Mouse (Mus musculus) megakaryocyte-erythroid progenitor cell, adult 5-6 weeks (primary cell): Measurements from ENCODE around the gene Srsf9. TPM values are rescaled to one million over a fixed set of nuclear protein-coding genes. Genes with fewer than 3 reads are reported as not detected.
"Not testable (repeated sequence)": the region's sequence is repeated elsewhere in the genome, so short reads cannot be mapped to it uniquely, and the experiment has no call there.

ENCODE experiments used
- ATAC-seq: replicated peaks from 2 replicates; pipeline ENCODE4 v1.8.0; 2016; ENCODE audit warnings: mild to moderate bottlenecking, inconsistent platforms; ENCODE audit not compliant: severe bottlenecking, poor library complexity, low FRiP score, low TSS enrichment
- total RNA-seq, 2 experiments: library from RNA; stranded (forward) in 1 of 2; stranded (reverse) in 1 of 2; fragments of 200-1000, 215-1000 nt in 1 of 2; fragments of >200 nt in 1 of 2; fragmentation: Nextera tagmentation in 1 of 2; gene quantifications; 2 replicates each; pipeline ENCODE4 v1.2.3; 2014 to 2017

Gene Srsf9
- total RNA-seq (2014; fragmentation: Nextera tagmentation) (74.7 and 96.0 TPM in 2 replicates), total RNA-seq (2017) (61.6 and 108 TPM in 2 replicates)

- peak; percentile 76 for ATAC-seq
Observed at GRCm38 (mm10) chr5:115326875-115327609, at the start of gene Srsf9. Srsf9 (plus strand) TSS chr5:115327177.

GRCm38 (mm10) chr5:115278053-115278452 is 48.9 kb upstream of the Srsf9 start:
- ATAC-seq = no peak

GRCm38 (mm10) chr5:115278785-115279184 is 48.2 kb upstream of the Srsf9 start:
- ATAC-seq = no peak

- ATAC-seq = peak; percentile 77
Observed at GRCm38 (mm10) chr5:115279226-115280049, 47.5 kb upstream of the Srsf9 start, which contains the start of gene Coq5. Coq5 (plus strand) TSS chr5:115279666.

GRCm38 (mm10) chr5:115280050-115280687 is 46.8 kb upstream of the Srsf9 start:
- 0 out of 2 replicates have a peak, but pooled peaks have one; percentile 20 for ATAC-seq

- 0 out of 2 replicates have a peak, but pooled peaks have one; percentile 50 for ATAC-seq
Observed at GRCm38 (mm10) chr5:115284735-115285134, 42.2 kb upstream of the Srsf9 start.

GRCm38 (mm10) chr5:115294173-115294572 is 32.8 kb upstream of the Srsf9 start:
- ATAC-seq = peak; percentile 50; the same call in 1 of the 2 replicates

- ATAC-seq = no peak
Observed at GRCm38 (mm10) chr5:115296347-115296746, 30.6 kb upstream of the Srsf9 start.

GRCm38 (mm10) chr5:115300035-115300744 is 26.8 kb upstream of the Srsf9 start:
- no peak for ATAC-seq

GRCm38 (mm10) chr5:115300792-115301614 is 26.0 kb upstream of the Srsf9 start, which contains the start of gene Dynll1:
Dynll1 (minus strand) TSS chr5:115300999.
- ATAC-seq = peak; percentile 93

- ATAC-seq = no peak; the same call in 1 of the 2 replicates
Observed at GRCm38 (mm10) chr5:115301615-115302014, 25.4 kb upstream of the Srsf9 start.

GRCm38 (mm10) chr5:115302190-115302589 is 24.8 kb upstream of the Srsf9 start:
- not testable (repeated sequence) for ATAC-seq

- ATAC-seq = peak; percentile 36
Observed at GRCm38 (mm10) chr5:115312354-115312753, 14.6 kb upstream of the Srsf9 start.

GRCm38 (mm10) chr5:115312816-115313667 is 13.9 kb upstream of the Srsf9 start:
- peak; percentile 89 for ATAC-seq

GRCm38 (mm10) chr5:115313668-115313943 is 13.4 kb upstream of the Srsf9 start:
- ATAC-seq = no peak

- no peak for ATAC-seq
Observed at GRCm38 (mm10) chr5:115316968-115317644, 9.9 kb upstream of the Srsf9 start.
